Comparison of ENCODE assay signal across 14 mouse cellular contexts in genomic region chr8:84008362-84008761, GRCm38 (mm10). TPM values are rescaled to one million over a fixed set of nuclear protein-coding genes. Genes with fewer than 3 reads are reported as not detected.
A peak's percentile ranks its signal among the peaks of the same experiment; 100 is the strongest.
DNase-seq lines count a peak whose midpoint lies in the region; ATAC-seq and TF ChIP-seq lines count a peak whose summit lies in the region.
"Had no signal": no experiment of that assay in that cellular context is flagged by ENCODE, and none has a peak within 500 bp of the region (broad histone marks: within the 10 kb centered on the region; RNA-seq: fewer than 3 reads in every experiment).

No protein-coding gene starts in this region.

- H3K79me2 ChIP-seq in heart, adult 2 months (replicated peaks; ENCODE audit: control insufficient read depth, insufficient read depth, low read length), result no peaks in the 10 kb centered on the region

- no peak for TF ChIP-seq EP300 in heart, adult 2 months (IDR thresholded peaks at IDR 0.05; ENCODE audit: insufficient read depth, low read depth, low read length)
- TF ChIP-seq EP300 in liver, postnatal 0 days (IDR thresholded peaks at IDR 0.05; ENCODE audit: low read depth), result no peak

- no peaks in the 10 kb centered on the region for H3K9me3 ChIP-seq in liver, postnatal 0 days (ENCODE audit: low read length)
- H3K9me3 ChIP-seq in ES-E14 (ENCODE audit: control insufficient read depth, insufficient read depth, low read depth, low read length), result no peaks in the 10 kb centered on the region
- H3K9me3 ChIP-seq: hindbrain, embryonic 10.5 days; limb, embryonic 15.5 days had no signal

- in situ Hi-C loops in ES-E14 (cut with MboI; ENCODE audit: low sequenced_read_pairs in 2 of 2, unreplicated experiment in 2 of 2), result no loop called here

- no peak for DNase-seq in heart, adult 2 months
- DNase-seq in heart, postnatal 36 days, result no peak
- DNase-seq in liver, postnatal 0 days, result no peak
- DNase-seq in liver (no peak), ES-E14 (ENCODE audit: low read depth, low spot score) (peak; percentile 68)
- DNase-seq in mesoderm, embryonic 11.5 days (ENCODE audit: low read depth, low spot score), result peak; percentile 44
- no peak for DNase-seq in thymus, postnatal 0 days (ENCODE audit: low spot score)
- DNase-seq in urinary bladder, postnatal 25 days (ENCODE audit: low spot score), result no peak
- DNase-seq: cerebellum, postnatal 10 days; thymus, adult 2 months had no signal

- no peak overlapping the region for H3K27ac ChIP-seq in heart, adult 2 months
- no peak overlapping the region for H3K27ac ChIP-seq in liver, postnatal 0 days (ENCODE audit: low read depth)
- no peak overlapping the region for H3K27ac ChIP-seq in ES-E14 (ENCODE audit: insufficient read depth, low read depth, low read length, poor library complexity, severe bottlenecking)
- H3K27ac ChIP-seq: hindbrain, embryonic 10.5 days; limb, embryonic 15.5 days had no signal

- no peak overlapping the region for H3K4me3 ChIP-seq in heart, adult 2 months
- H3K4me3 ChIP-seq in liver, postnatal 0 days (ENCODE audit: low read depth, low read length), result no peak overlapping the region
- no peak overlapping the region for H3K4me3 ChIP-seq in ES-E14 (ENCODE audit: insufficient read depth in 1 of 2, low read depth in 1 of 2, low read length in 2 of 2, poor library complexity in 1 of 2, severe bottlenecking in 1 of 2)
- H3K4me3 ChIP-seq: hindbrain, embryonic 10.5 days; limb, embryonic 15.5 days; myocyte had no signal

- 38% methylated on average over 7 of the region's 7 CpGs for WGBS in heart, adult 2 months
- WGBS in liver, postnatal 0 days (ENCODE audit: insufficient replicate concordance), result 51% methylated on average over 7 of the region's 7 CpGs

- H3K27me3 ChIP-seq in heart, adult 2 months (ENCODE audit: control insufficient read depth, insufficient read depth, low read length), result peaks cover 2% of the 10 kb centered on the region; the same call in 1 of the 2 replicates
- peaks cover 37% of the 10 kb centered on the region for H3K27me3 ChIP-seq in liver, postnatal 0 days (ENCODE audit: insufficient read depth, low read length)

- ATAC-seq in liver, postnatal 0 days, result no peak

- H3K36me3 ChIP-seq in heart, adult 2 months (ENCODE audit: control insufficient read depth, insufficient read depth, low read length), result no peaks in the 10 kb centered on the region
- no peaks in the 10 kb centered on the region for H3K36me3 ChIP-seq in liver, postnatal 0 days (replicated peaks; ENCODE audit: insufficient read depth, low read length)
- no peaks in the 10 kb centered on the region for H3K36me3 ChIP-seq in ES-E14 (ENCODE audit: control insufficient read depth, insufficient read depth, low read length, poor library complexity, severe bottlenecking)
- H3K36me3 ChIP-seq: hindbrain, embryonic 10.5 days; limb, embryonic 15.5 days had no signal

- no peak overlapping the region for H3K9ac ChIP-seq in heart, adult 2 months (ENCODE audit: low read depth, low read length)
- H3K9ac ChIP-seq in liver, postnatal 0 days (replicated peaks), result no peak overlapping the region
- H3K9ac ChIP-seq in ES-E14 (ENCODE audit: insufficient read depth, low read depth, low read length, poor library complexity, severe bottlenecking), result no peak overlapping the region
- H3K9ac ChIP-seq: limb, embryonic 15.5 days had no signal

- no peak for TF ChIP-seq POLR2A in heart, adult 2 months (IDR thresholded peaks at IDR 0.05; ENCODE audit: insufficient read depth, low read depth, low read length)

- peaks cover 6% of the 10 kb centered on the region for H3K4me1 ChIP-seq in heart, adult 2 months (ENCODE audit: control insufficient read depth, insufficient read depth, low read length)
- peaks cover 34% of the 10 kb centered on the region for H3K4me1 ChIP-seq in liver, postnatal 0 days (ENCODE audit: insufficient read depth)
- H3K4me1 ChIP-seq in ES-E14 (ENCODE audit: control insufficient read depth in 2 of 2, insufficient read depth in 2 of 2, low read length in 2 of 2, poor library complexity in 1 of 2), result peaks cover 9 to 13% of the 10 kb centered on the region in 2 experiments; a peak in 3 of 4 replicates

- peak; percentile 45 for TF ChIP-seq CTCF in heart, adult 2 months (IDR thresholded peaks at IDR 0.05)
- peak; percentile 56 for TF ChIP-seq CTCF in liver, postnatal 0 days (IDR thresholded peaks at IDR 0.05; ENCODE audit: low read depth)

- no peak overlapping the region for H3K4me2 ChIP-seq in liver, postnatal 0 days (ENCODE audit: low read depth, low read length)
- H3K4me2 ChIP-seq: limb, embryonic 15.5 days had no signal

- intact Hi-C loops in heart, adult 2 months (cut with DNase I), result no loop called here
- intact Hi-C loops in heart, postnatal 36 days (cut with DNase I), result no loop called here

TF ChIP-seq in ES-E14, 5 proteins besides CTCF, POLR2A, EP300 and RAD21:
- TF ChIP-seq CHD2 (IDR thresholded peaks at IDR 0.05; ENCODE audit: low read depth, low read length), result no peak
- TF ChIP-seq MAFK (IDR thresholded peaks at IDR 0.05; ENCODE audit: insufficient read depth, low read depth, low read length), result no peak
- no peak for TF ChIP-seq ZNF384 (IDR thresholded peaks at IDR 0.05; ENCODE audit: low read depth, low read length)
- TF ChIP-seq HCFC1 (IDR thresholded peaks at IDR 0.05; ENCODE audit: borderline replicate concordance, insufficient read depth, low read length), result no peak
- TF ChIP-seq ZC3H11A (IDR thresholded peaks at IDR 0.05; ENCODE audit: borderline replicate concordance, low read depth, low read length), result no peak

RNA-seq across cellular contexts. Expression of gene 2210011C24Rik, which starts 3.6 kb away (rescaled TPM):
- 1 to 10 TPM; 2.2 to 3.7 TPM for total RNA-seq in heart, adult 2 months (2021)
- polyA plus RNA-seq in heart, adult 2 months (2012; rRNA removed), result 0.64 and 1.2 TPM in 2 replicates
- total RNA-seq in heart, postnatal 36 days (2021), result 1 to 10 TPM; 2.6 to 3.4 TPM
- polyA plus RNA-seq in liver, postnatal 0 days (2015; fragmentation: Nextera tagmentation; extraction: Ambion mirVana), result 0.40 TPM in 1 of 2 replicates, not detected in the other
- total RNA-seq in ES-E14 (2012; rRNA removed), result 4.6 and 9.1 TPM in 2 replicates
- polyA plus RNA-seq in thymus, postnatal 0 days (2015; fragmentation: Nextera tagmentation; extraction: Ambion mirVana), result 0.23 and 0.60 TPM in 2 replicates
- total RNA-seq: megakaryocyte, adult 5-6 weeks had no signal
- polyA plus RNA-seq: hindbrain, embryonic 10.5 days had no signal

RNA-seq across cellular contexts. Expression of gene 1700067K01Rik, which starts 7.1 kb away (rescaled TPM):
- total RNA-seq in heart, adult 2 months (2021), result under 1 TPM in 1 of 2 experiments, not detected in 1; 0.26 TPM
- 0.16 and 0.50 TPM in 2 replicates for polyA plus RNA-seq in heart, adult 2 months (2012; rRNA removed)
- total RNA-seq in heart, postnatal 36 days (2021), result not detected
- 0.87 and 0.99 TPM in 2 replicates for polyA plus RNA-seq in liver, postnatal 0 days (2015; fragmentation: Nextera tagmentation; extraction: Ambion mirVana)
- 1.2 and 1.8 TPM in 2 replicates for total RNA-seq in ES-E14 (2012; rRNA removed)
- 0.86 and 1.1 TPM in 2 replicates for polyA plus RNA-seq in thymus, postnatal 0 days (2015; fragmentation: Nextera tagmentation; extraction: Ambion mirVana)
- total RNA-seq: megakaryocyte, adult 5-6 weeks had no signal

RNA-seq across cellular contexts. Expression of gene Samd1, which starts 10.9 kb away (rescaled TPM):
- total RNA-seq in heart, adult 2 months (2021), result 10 to 100 TPM; 21.6 to 29.9 TPM
- polyA plus RNA-seq in heart, adult 2 months (2012; rRNA removed), result 29.7 and 32.1 TPM in 2 replicates
- total RNA-seq in heart, postnatal 36 days (2021), result 10 to 100 TPM; 27.3 to 33.1 TPM
- 3.5 and 3.8 TPM in 2 replicates for polyA plus RNA-seq in liver, postnatal 0 days (2015; fragmentation: Nextera tagmentation; extraction: Ambion mirVana)
- 125 and 191 TPM in 2 replicates for total RNA-seq in ES-E14 (2012; rRNA removed)
- polyA plus RNA-seq in thymus, postnatal 0 days (2015; fragmentation: Nextera tagmentation; extraction: Ambion mirVana), result 10.7 and 11.5 TPM in 2 replicates

RNA-seq across cellular contexts. Expression of gene Palm3, which starts 12.9 kb away (rescaled TPM):
- total RNA-seq in heart, adult 2 months (2021), result under 1 TPM; 0.20 to 0.26 TPM
- 0.21 TPM in 1 of 2 replicates, not detected in the other for polyA plus RNA-seq in heart, adult 2 months (2012; rRNA removed)
- total RNA-seq in heart, postnatal 36 days (2021), result under 1 TPM; 0.11 to 0.87 TPM
- polyA plus RNA-seq in liver, postnatal 0 days (2015; fragmentation: Nextera tagmentation; extraction: Ambion mirVana), result 0.04 TPM in 1 of 2 replicates, not detected in the other
- 25.5 and 29.0 TPM in 2 replicates for total RNA-seq in ES-E14 (2012; rRNA removed)
- polyA plus RNA-seq in thymus, postnatal 0 days (2015; fragmentation: Nextera tagmentation; extraction: Ambion mirVana), result 5.1 and 5.8 TPM in 2 replicates
- total RNA-seq: megakaryocyte, adult 5-6 weeks had no signal

RNA-seq across cellular contexts. Expression of gene Il27ra, which starts 34.0 kb away (rescaled TPM):
- 1 to 10 TPM; 3.2 to 3.7 TPM for total RNA-seq in heart, adult 2 months (2021)
- 4.1 and 4.6 TPM in 2 replicates for polyA plus RNA-seq in heart, adult 2 months (2012; rRNA removed)
- total RNA-seq in heart, postnatal 36 days (2021), result 1 to 10 TPM; 3.0 to 3.1 TPM
- polyA plus RNA-seq in liver, postnatal 0 days (2015; fragmentation: Nextera tagmentation; extraction: Ambion mirVana), result 0.76 and 0.88 TPM in 2 replicates
- 0.89 and 3.6 TPM in 2 replicates for total RNA-seq in ES-E14 (2012; rRNA removed)
- 20.3 and 20.5 TPM in 2 replicates for polyA plus RNA-seq in thymus, postnatal 0 days (2015; fragmentation: Nextera tagmentation; extraction: Ambion mirVana)

Comparison
In these comparisons a context has a peak if more than half of its experiments do, and no peak if none do; other contexts are left out.
1. DNase-seq: peak in ES-E14 (single experiment) and mesoderm, embryonic 11.5 days (single experiment); none in heart, adult 2 months (0 of 2), heart, postnatal 36 days (0 of 2), liver, postnatal 0 days (single experiment), liver (single experiment), thymus, postnatal 0 days (single experiment) and urinary bladder, postnatal 25 days (single experiment).